Mouse (Mus musculus) hindbrain, embryonic 11.5 days (tissue): ENCODE measurements at regions not wholly inside any gene's neighbourhood (a gene's known extent, or its start where the extent isn't known, plus 50 kb on each side); places are given as distances from the start of the nearest gene placed in this dataset.

ENCODE experiments used
- ATAC-seq: fragments of 200-750 bp; cut with Nextera tagmentation; 2 replicates; pipeline ENCODE4 v1.8.0; 2017; ENCODE audit warnings: mild to moderate bottlenecking, moderate TSS enrichment, moderate library complexity; ENCODE audit not compliant: low FRiP score
- DNase-seq: peaks from one replicate; pipeline ENCODE4 v3.0.0-alpha.2; 2015; ENCODE audit warnings: low spot score
- H3K27ac ChIP-seq: fragments of 300-500 bp; sonication (generic); 2 replicates; pipeline ENCODE4 v1.5.1; 2014; ENCODE audit warnings: mild to moderate bottlenecking, low read depth, low read length
- H3K27me3 ChIP-seq: fragments of 300-500 bp; sonication (generic); 2 replicates; pipeline ENCODE4 v1.6.1; 2014; ENCODE audit warnings: mild to moderate bottlenecking, low read length, moderate library complexity, mixed read lengths; ENCODE audit not compliant: control insufficient read depth, insufficient read depth
- H3K36me3 ChIP-seq: fragments of 300-500 bp; sonication (generic); 2 replicates; pipeline ENCODE4 v1.6.1; 2014; ENCODE audit warnings: mild to moderate bottlenecking, low read length, moderate library complexity, mixed read lengths; ENCODE audit not compliant: control insufficient read depth, insufficient read depth
- H3K4me1 ChIP-seq: fragments of 300-500 bp; sonication (generic); replicated peaks from 2 replicates; pipeline ENCODE4 v1.6.1; 2014; ENCODE audit warnings: low read length, mixed read lengths; ENCODE audit not compliant: control insufficient read depth, insufficient read depth
- H3K4me2 ChIP-seq: fragments of 300-500 bp; sonication (generic); replicated peaks from 2 replicates; pipeline ENCODE4 v1.6.1; 2014; ENCODE audit warnings: mild to moderate bottlenecking, low read depth, low read length
- H3K4me3 ChIP-seq: fragments of 300-500 bp; sonication (generic); 2 replicates; pipeline ENCODE4 v1.5.1; 2014; ENCODE audit warnings: low read depth, low read length
- H3K9ac ChIP-seq: fragments of 300-500 bp; sonication (generic); 2 replicates; pipeline ENCODE4 v1.6.1; 2014; ENCODE audit warnings: low read depth, low read length
- H3K9me3 ChIP-seq: fragments of 300-500 bp; sonication (generic); 2 replicates; pipeline ENCODE4 v1.6.1; 2016; ENCODE audit warnings: low read length; ENCODE audit not compliant: control insufficient read depth
- WGBS: fragments of 180-500 bp; shearing (Covaris S2); extraction: QIAGEN DNeasy Blood & Tissue Kit; methylation state at CpG from one replicate; pipeline ENCODE4 v1.1.7; 2014; 5-methylcytosine and 5-hydroxymethylcytosine counted together

GRCm38 (mm10) chrX:13344701-13345100 is 63.9 kb downstream of the Ddx3x start:
- ATAC-seq (peak; percentile 42; the same call in 1 of the 2 replicates), DNase-seq (peak; percentile 71)
- Histone ChIP-seq H3K4me1 (0 out of 2 replicates have a peak, but pooled peaks cover 4% of the 10 kb centered on the region), H3K4me2 (peak overlapping the region; percentile 20), H3K9ac (peak overlapping the region; percentile 51), H3K9me3 (no peaks in the 10 kb centered on the region), H3K27me3 (no peaks in the 10 kb centered on the region), H3K4me3 (no peak overlapping the region), H3K36me3 (no peaks in the 10 kb centered on the region), H3K27ac (peak overlapping the region; percentile 92)
- 5% methylated on average over 5 of the region's 5 CpGs for WGBS

DNA sequence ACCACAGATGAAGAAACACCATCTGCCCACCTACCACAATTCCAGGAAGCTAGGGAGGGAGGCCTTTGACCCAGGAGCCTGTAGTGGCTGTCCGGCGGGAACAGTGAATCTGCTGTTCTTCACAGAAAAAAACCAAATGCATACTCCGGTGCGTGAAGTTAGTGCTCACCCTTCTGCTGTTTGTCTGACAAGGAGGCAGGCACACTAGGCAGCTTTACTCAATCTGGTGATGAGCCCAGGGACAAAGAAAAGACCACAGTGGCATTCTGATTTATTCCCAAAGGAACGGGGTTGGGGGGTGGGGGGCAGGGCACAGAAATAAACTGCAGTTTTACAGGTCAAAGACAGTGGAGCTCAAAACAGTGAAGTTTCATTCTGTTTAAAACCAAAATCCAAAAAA is 64.4 kb downstream of the Ddx3x start:
- Histone ChIP-seq H3K36me3 (no peaks in the 10 kb centered on the region), H3K27me3 (no peaks in the 10 kb centered on the region), H3K4me2 (peak overlapping the region; percentile 20), H3K9ac (peak overlapping the region; percentile 51), H3K4me1 (0 out of 2 replicates have a peak, but pooled peaks cover 4% of the 10 kb centered on the region), H3K4me3 (no peak overlapping the region), H3K9me3 (no peaks in the 10 kb centered on the region), H3K27ac (peak overlapping the region; percentile 92)
- DNase-seq (peak; percentile 48), ATAC-seq (0 out of 2 replicates have a peak, but pooled peaks have one; percentile 10)
- WGBS = 8% methylated on average over 5 of the region's 5 CpGs

- Histone ChIP-seq H3K4me3 (peak overlapping the region; percentile 32; the same call in 1 of the 2 replicates), H3K9ac (peak overlapping the region; percentile 45; the same call in 1 of the 2 replicates), H3K36me3 (no peaks in the 10 kb centered on the region), H3K27ac (peak overlapping the region; percentile 92), H3K9me3 (no peaks in the 10 kb centered on the region), H3K4me2 (peak overlapping the region; percentile 56), H3K4me1 (0 out of 2 replicates have a peak, but pooled peaks cover 4% of the 10 kb centered on the region), H3K27me3 (no peaks in the 10 kb centered on the region; the same call in 1 of the 2 replicates)
- 8% methylated on average over 17 of the region's 21 CpGs for WGBS
- DNase-seq (peak; percentile 54), ATAC-seq (peak; percentile 68)
These were observed 65.4 kb downstream of the Ddx3x start for GRCm38 (mm10) chrX:13346011-13346631.

GRCm38 (mm10) chrX:13346696-13347026 is 65.9 kb downstream of the Ddx3x start:
- peak; percentile 21; the same call in 1 of the 2 replicates for ATAC-seq
- no peaks in the 10 kb centered on the region for H3K36me3 ChIP-seq
- DNase-seq = no peak
- peak overlapping the region; percentile 32 for H3K4me3 ChIP-seq
- H3K27ac ChIP-seq = peak overlapping the region; percentile 92
- H3K27me3 ChIP-seq = no peaks in the 10 kb centered on the region; the same call in 1 of the 2 replicates
- 7% methylated on average over 5 of the region's 5 CpGs for WGBS
- peak overlapping the region; percentile 45; the same call in 1 of the 2 replicates for H3K9ac ChIP-seq
- no peaks in the 10 kb centered on the region for H3K9me3 ChIP-seq
- 0 out of 2 replicates have a peak, but pooled peaks cover 4% of the 10 kb centered on the region for H3K4me1 ChIP-seq
- H3K4me2 ChIP-seq = peak overlapping the region; percentile 56

DNA sequence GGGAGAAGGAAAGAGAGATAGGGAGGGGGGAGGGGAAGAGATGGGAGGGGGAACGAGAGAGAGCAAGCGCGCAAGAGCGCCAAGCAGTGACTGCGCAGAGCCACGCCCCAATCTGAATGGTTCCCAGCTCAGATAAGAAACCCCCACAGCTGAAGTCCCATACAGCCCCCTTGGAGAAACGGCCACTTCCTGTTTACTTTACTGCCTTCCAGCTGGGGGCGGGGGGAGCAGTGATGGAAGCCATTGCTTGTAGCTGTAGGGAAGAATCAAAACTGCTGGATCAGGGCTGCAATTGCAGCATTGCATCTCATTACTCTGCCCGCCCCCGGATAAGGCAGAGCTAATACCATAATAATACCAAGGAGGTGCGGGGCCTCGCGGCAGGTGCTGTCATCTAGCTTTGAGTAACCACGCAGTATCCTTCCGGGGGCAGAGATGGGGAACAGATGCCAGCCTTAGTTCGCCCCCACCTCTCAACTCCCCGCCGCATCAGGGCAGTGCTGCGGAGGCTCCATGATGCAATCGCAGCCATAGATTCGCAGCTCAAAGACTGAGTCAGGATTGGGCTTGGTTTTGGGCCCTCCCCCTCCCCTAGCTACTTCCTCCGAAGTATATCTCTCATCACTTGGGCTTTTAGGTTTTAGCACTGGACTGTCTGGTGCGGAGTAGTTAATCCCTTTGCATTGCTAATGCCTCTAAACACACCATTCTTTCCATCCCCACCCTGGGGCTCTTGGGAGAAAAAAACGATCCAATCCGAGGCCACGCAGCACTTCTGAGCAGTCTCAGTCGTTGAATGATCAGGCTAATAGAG is 66.5 kb downstream of the Ddx3x start:
- WGBS = 6% methylated on average over 27 of the region's 27 CpGs
- Histone ChIP-seq H3K9ac (peak overlapping the region; percentile 53), H3K36me3 (no peaks in the 10 kb centered on the region), H3K4me1 (0 out of 2 replicates have a peak, but pooled peaks cover 4% of the 10 kb centered on the region), H3K27me3 (no peaks in the 10 kb centered on the region; the same call in 1 of the 2 replicates), H3K9me3 (no peaks in the 10 kb centered on the region), H3K4me2 (peak overlapping the region; percentile 56), H3K4me3 (peak overlapping the region; percentile 32), H3K27ac (peak overlapping the region; percentile 92)
- DNase-seq = peak; percentile 80
- peak; percentile 90 for ATAC-seq

- Histone ChIP-seq H3K36me3 (no peaks in the 10 kb centered on the region), H3K4me3 (no peak overlapping the region), H3K27me3 (no peaks in the 10 kb centered on the region; the same call in 1 of the 2 replicates), H3K4me1 (0 out of 2 replicates have a peak, but pooled peaks cover 4% of the 10 kb centered on the region), H3K9me3 (no peaks in the 10 kb centered on the region), H3K4me2 (no peak overlapping the region), H3K9ac (no peak overlapping the region), H3K27ac (no peak overlapping the region)
- DNase-seq (no peak), ATAC-seq (no peak)
- 100% methylated on average over 1 of the region's 1 CpGs for WGBS
These were observed 67.6 kb downstream of the Ddx3x start for GRCm38 (mm10) chrX:13348415-13348814.

DNA sequence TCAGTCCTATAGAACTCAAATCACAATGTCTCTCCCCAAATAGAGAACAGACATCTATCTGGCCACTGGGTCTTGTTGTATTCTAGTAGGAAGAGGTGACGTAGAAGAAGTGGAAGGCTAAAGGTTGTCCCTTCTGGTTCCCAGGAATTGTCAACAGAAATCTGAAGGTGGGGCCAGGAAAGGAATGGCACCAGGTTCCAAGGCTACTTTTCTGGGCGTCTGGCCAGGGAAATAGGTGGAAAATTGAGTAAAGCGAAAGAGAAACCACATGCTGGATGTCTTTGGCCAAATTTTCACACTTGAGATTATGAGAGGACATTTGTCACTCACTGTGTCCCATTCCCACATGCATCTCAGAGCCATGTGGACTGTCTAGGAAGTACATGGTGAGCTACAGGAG is 69.7 kb downstream of the Ddx3x start:
- DNase-seq (no peak), ATAC-seq (no peak)
- H3K4me1 ChIP-seq = 0 out of 2 replicates have a peak, but pooled peaks cover 2% of the 10 kb centered on the region
- H3K36me3 ChIP-seq = no peaks in the 10 kb centered on the region
- H3K27me3 ChIP-seq = no peaks in the 10 kb centered on the region; the same call in 1 of the 2 replicates
- no peaks in the 10 kb centered on the region for H3K9me3 ChIP-seq
- WGBS = 68% methylated on average over 3 of the region's 3 CpGs
- H3K27ac ChIP-seq = no peak overlapping the region
- H3K4me3 ChIP-seq = no peak overlapping the region
- no peak overlapping the region for H3K9ac ChIP-seq
- no peak overlapping the region for H3K4me2 ChIP-seq

DNA sequence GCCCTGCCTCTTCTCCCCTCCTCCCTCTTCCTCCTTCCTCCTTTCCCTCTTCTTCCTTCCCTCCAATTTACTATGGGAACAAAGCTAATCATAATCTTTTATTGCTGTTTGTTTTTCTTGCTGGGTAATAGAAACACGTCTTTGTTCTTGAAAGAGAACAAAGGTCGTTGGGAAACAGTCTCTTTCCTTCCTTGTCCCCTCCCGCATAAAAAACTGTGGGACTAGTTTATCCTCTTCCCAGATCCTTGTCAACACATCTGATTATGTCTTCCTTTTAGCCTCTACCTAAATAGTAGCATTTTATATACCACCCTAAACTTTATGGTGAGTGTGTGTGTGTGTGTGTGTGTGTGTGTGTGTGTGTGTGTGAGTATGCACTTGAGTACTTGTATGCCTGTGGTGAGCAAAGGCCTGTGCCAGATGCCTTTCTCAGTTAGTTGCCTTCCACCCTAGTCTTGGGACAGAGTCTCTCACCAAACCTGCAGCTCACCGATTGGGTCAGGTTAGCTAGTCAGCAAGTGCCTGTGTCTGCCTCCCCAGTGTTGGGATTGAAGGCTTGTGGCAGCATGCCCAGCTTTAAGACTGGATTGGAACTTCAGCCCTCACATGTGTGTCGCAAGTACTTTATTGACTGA is 76.5 kb downstream of the Ddx3x start:
- H3K27me3 ChIP-seq = peaks cover 2% of the 10 kb centered on the region; the same call in 1 of the 2 replicates
- ATAC-seq (no peak), DNase-seq (no peak)
- H3K4me3 ChIP-seq = no peak overlapping the region
- H3K36me3 ChIP-seq = no peaks in the 10 kb centered on the region
- H3K9ac ChIP-seq = no peak overlapping the region
- no peaks in the 10 kb centered on the region for H3K9me3 ChIP-seq
- H3K4me2 ChIP-seq = no peak overlapping the region
- WGBS = 81% methylated on average over 5 of the region's 5 CpGs
- H3K27ac ChIP-seq = no peak overlapping the region
- H3K4me1 ChIP-seq = no peaks in the 10 kb centered on the region
